Mouse (Mus musculus) liver, postnatal 0 days (tissue): ENCODE data around the gene Ikbip.

Experiments
- CTCF ChIP-seq: sonication (generic); IDR thresholded peaks from 2 replicates; pipeline ENCODE4 v1.5.1; 2016; ENCODE audit warnings: antibody characterized with exemption, low read depth
- EP300 ChIP-seq: IDR thresholded peaks from 2 replicates; pipeline ENCODE4 v1.6.1; 2016; ENCODE audit warnings: antibody characterized with exemption, low read depth, mild to moderate bottlenecking

DNA sequence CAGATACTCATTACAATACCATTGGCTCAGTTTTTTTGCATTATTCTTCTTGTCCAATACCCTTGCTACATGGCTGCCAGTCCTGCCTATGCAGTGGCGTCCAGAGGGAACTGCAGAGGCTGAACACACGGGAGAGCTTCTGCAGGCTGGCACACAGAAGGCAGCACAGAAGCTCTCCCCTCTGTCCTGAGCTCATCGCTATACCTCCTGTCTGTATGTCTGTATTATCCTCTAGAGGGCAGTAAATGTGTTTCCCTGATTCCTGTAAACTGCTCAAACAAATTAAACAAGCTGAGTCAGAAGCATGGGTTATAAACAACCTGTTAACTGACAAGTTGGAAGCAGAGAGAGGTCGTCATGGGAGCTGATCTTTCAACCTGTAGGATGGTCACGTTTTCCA is 22.0 kb upstream of the Ikbip start:
- TF ChIP-seq EP300 (no peak), CTCF (peak; percentile 65)
